Mouse (Mus musculus) layer of hippocampus, adult 8-10 months (tissue): ENCODE results near the gene Bace1. TPM values are rescaled to one million over a fixed set of nuclear protein-coding genes. Genes with fewer than 3 reads are reported as not detected.

ENCODE experiments used
- DNase-seq, 2 experiments: peaks; one replicate each; pipeline ENCODE4 v3.0.0; 2022; ENCODE audit warnings: low spot score in 2 of 2
- total RNA-seq, 4 experiments: library from RNA; stranded (reverse); gene quantifications; 2 replicates each; pipeline ENCODE4 v1.2.4; 2022

The Bace1 gene
- 10 to 100 TPM; 72.1 to 88.1 (median 77.0) TPM for total RNA-seq

- peak; percentile 89 to 91 for DNase-seq
Observed at GRCm38 (mm10) chr9:45838434-45839138, at the start of gene Bace1. Gene Bace1, plus strand, starts transcription at chr9:45838580.

GRCm38 (mm10) chr9:45791456-45792142 lies 46.8 kb upstream of the Bace1 start:
- no peak for DNase-seq

GRCm38 (mm10) chr9:45792235-45792634 lies 46.1 kb upstream of the Bace1 start:
- no peak for DNase-seq

GRCm38 (mm10) chr9:45793697-45794096 lies 44.7 kb upstream of the Bace1 start:
- DNase-seq: no peak

- DNase-seq: no peak
Observed at GRCm38 (mm10) chr9:45795722-45796121, 42.7 kb upstream of the Bace1 start.

GRCm38 (mm10) chr9:45797271-45797670 lies 41.1 kb upstream of the Bace1 start:
- DNase-seq: no peak

GRCm38 (mm10) chr9:45798467-45799164 lies 39.8 kb upstream of the Bace1 start:
- DNase-seq: peak in 1 of 2 experiments; percentile 38

GRCm38 (mm10) chr9:45799402-45799801 lies 39.0 kb upstream of the Bace1 start:
- peak; percentile 58 to 60 for DNase-seq

- DNase-seq: no peak
Observed at GRCm38 (mm10) chr9:45803070-45803774, 35.2 kb upstream of the Bace1 start.

GRCm38 (mm10) chr9:45806847-45807246 lies 31.5 kb upstream of the Bace1 start:
- no peak for DNase-seq

GRCm38 (mm10) chr9:45807337-45807736 lies 31.0 kb upstream of the Bace1 start:
- no peak for DNase-seq

GRCm38 (mm10) chr9:45807761-45808160 lies 30.6 kb upstream of the Bace1 start:
- no peak for DNase-seq

GRCm38 (mm10) chr9:45811946-45812345 lies 26.4 kb upstream of the Bace1 start:
- no peak for DNase-seq

- peak in 1 of 2 experiments; percentile 44 for DNase-seq
Observed at GRCm38 (mm10) chr9:45815113-45815512, 23.3 kb upstream of the Bace1 start.

- no peak for DNase-seq
Observed at GRCm38 (mm10) chr9:45815525-45815924, 22.9 kb upstream of the Bace1 start.

GRCm38 (mm10) chr9:45818406-45819011 lies 19.9 kb upstream of the Bace1 start:
- DNase-seq: no peak

- DNase-seq: no peak
Observed at GRCm38 (mm10) chr9:45827663-45828290, 10.6 kb upstream of the Bace1 start.

GRCm38 (mm10) chr9:45828291-45828963 lies 10.0 kb upstream of the Bace1 start, which contains the start of gene Cep164:
Gene Cep164, minus strand, starts transcription at chr9:45828691.
- DNase-seq: peak; percentile 89 to 90

- DNase-seq: peak in 1 of 2 experiments; percentile 76
Observed at GRCm38 (mm10) chr9:45829107-45829506, 9.3 kb upstream of the Bace1 start.

- no peak for DNase-seq
Observed at GRCm38 (mm10) chr9:45832898-45833297, 5.5 kb upstream of the Bace1 start.
